Mouse (Mus musculus): Measurements from ENCODE around the gene Pm20d1. TPM values are rescaled to one million over a fixed set of nuclear protein-coding genes. Genes with fewer than 3 reads are reported as not detected.
"Not testable (repeated sequence)": the region's sequence is repeated elsewhere in the genome, so short reads cannot be mapped to it uniquely, and the experiment has no call there.

Gene Pm20d1
- polyA plus RNA-seq, 1 experiment from 2014 or later = 2.6 TPM

DNA sequence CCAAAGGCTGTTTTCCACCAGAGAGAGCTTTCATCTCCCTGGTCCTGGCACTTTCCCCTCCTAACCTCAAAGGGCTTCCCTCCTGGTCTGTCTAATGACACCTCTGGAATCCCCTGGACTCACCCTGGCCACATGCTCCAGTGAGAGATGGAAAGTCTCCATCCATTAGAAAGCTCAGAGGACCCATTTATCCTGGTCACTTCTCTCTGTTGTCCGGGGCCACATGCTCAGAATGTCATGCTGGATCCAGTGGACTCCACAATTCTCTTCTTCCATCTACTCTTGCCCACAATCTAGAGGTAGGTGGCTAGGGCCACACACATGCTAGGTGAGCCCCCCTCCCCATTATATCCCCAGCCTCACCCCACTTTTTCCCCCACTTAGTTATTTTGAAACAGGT, 11.8 kb downstream of the Pm20d1 start:
- Histone ChIP-seq H3K27ac (ENCODE audit: low read length) (no peak overlapping the region), H3K36me3 (ENCODE audit: control insufficient read depth, insufficient read depth) (no peaks in the 10 kb centered on the region), H3K4me1 (ENCODE audit: control insufficient read depth, insufficient read depth, low read length) (no peaks in the 10 kb centered on the region), H3K9me3 (replicated peaks; ENCODE audit: control insufficient read depth, low read length) (no peaks in the 10 kb centered on the region), H3K4me3 (ENCODE audit: low read length) (no peak overlapping the region), H3K4me2 (ENCODE audit: low read depth, low read length) (no peak overlapping the region), H3K27me3 (ENCODE audit: control insufficient read depth, insufficient read depth, low read length) (no peaks in the 10 kb centered on the region), H3K9ac (ENCODE audit: low read length) (no peak overlapping the region)
- 87% methylated on average over 1 of the region's 1 CpGs for WGBS
- no peak for ATAC-seq (replicated peaks; ENCODE audit: extremely low read depth, insufficient read depth, low FRiP score)

DNA sequence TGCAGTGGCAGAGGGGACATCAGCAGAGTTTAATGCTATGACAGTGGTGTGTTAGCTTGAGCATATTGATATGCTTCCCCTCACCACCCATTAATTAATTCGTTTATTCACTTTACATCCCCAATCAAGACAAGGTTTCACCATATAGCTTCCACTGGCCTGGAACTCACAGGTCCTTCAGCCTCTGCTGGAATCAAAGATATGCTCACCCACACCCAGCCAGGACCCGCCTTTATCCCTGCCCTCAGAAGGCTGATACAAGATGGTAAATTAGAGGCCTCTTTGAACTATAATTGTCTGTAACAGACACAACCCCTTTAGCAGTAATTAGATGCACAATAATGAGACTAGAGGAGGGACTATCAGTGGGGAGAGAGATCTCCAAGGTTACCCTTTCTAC, 12.5 kb downstream of the Pm20d1 start:
- Histone ChIP-seq H3K4me3 (ENCODE audit: low read length) (no peak overlapping the region), H3K36me3 (ENCODE audit: control insufficient read depth, insufficient read depth) (no peaks in the 10 kb centered on the region), H3K27ac (ENCODE audit: low read length) (no peak overlapping the region), H3K4me1 (ENCODE audit: control insufficient read depth, insufficient read depth, low read length) (no peaks in the 10 kb centered on the region), H3K9me3 (replicated peaks; ENCODE audit: control insufficient read depth, low read length) (no peaks in the 10 kb centered on the region), H3K9ac (ENCODE audit: low read length) (no peak overlapping the region), H3K27me3 (ENCODE audit: control insufficient read depth, insufficient read depth, low read length) (no peaks in the 10 kb centered on the region), H3K4me2 (ENCODE audit: low read depth, low read length) (no peak overlapping the region)
- no peak for ATAC-seq (replicated peaks; ENCODE audit: extremely low read depth, insufficient read depth, low FRiP score)
- 71% methylated on average over 2 of the region's 2 CpGs for WGBS

DNA sequence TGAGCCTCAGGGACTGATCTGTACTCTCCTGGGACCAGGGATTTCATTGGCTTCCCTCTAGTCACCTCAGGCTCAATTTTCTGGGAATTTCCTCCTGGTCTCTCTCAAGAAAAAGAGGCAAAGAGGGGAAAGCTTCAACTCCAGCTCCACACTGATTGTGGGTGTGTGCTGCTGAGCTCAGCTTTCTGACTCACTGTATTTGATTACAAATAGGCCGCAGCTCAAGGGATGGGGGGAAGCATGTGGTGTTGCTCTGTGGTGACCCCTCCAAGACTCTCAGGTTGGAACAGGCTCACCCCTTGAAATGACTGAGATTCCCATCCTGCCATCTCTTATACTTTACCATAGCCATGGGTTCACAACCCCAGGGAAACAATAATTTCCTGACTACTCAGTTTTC, 14.2 kb downstream of the Pm20d1 start:
- Histone ChIP-seq H3K36me3 (ENCODE audit: control insufficient read depth, insufficient read depth) (no peaks in the 10 kb centered on the region), H3K4me1 (ENCODE audit: control insufficient read depth, insufficient read depth, low read length) (no peaks in the 10 kb centered on the region), H3K4me2 (ENCODE audit: low read depth, low read length) (no peak overlapping the region), H3K9ac (ENCODE audit: low read length) (no peak overlapping the region), H3K9me3 (replicated peaks; ENCODE audit: control insufficient read depth, low read length) (no peaks in the 10 kb centered on the region), H3K4me3 (ENCODE audit: low read length) (no peak overlapping the region), H3K27me3 (ENCODE audit: control insufficient read depth, insufficient read depth, low read length) (no peaks in the 10 kb centered on the region), H3K27ac (ENCODE audit: low read length) (no peak overlapping the region)
- no peak for ATAC-seq (replicated peaks; ENCODE audit: extremely low read depth, insufficient read depth, low FRiP score)
- 75% methylated on average over 1 of the region's 1 CpGs for WGBS

DNA sequence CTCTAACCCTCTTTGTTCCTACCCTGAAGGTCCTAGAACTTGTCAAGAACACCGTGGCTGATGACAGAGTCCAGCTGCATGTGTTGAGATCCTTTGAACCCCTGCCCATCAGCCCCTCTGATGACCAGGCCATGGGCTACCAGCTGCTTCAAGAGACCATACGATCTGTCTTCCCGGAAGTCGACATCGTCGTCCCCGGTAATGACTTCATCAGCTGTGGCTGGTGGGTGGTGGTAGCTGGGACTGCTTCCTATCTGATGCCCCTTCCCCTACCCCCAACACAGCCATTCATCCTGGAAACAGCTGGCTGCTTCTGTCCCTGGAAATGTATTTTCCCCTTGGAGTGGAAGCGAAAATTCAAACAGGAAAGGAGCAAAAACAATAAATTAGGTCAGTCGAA, 14.8 kb downstream of the Pm20d1 start:
- Histone ChIP-seq H3K27ac (ENCODE audit: low read length) (no peak overlapping the region), H3K4me2 (ENCODE audit: low read depth, low read length) (no peak overlapping the region), H3K36me3 (ENCODE audit: control insufficient read depth, insufficient read depth) (no peaks in the 10 kb centered on the region), H3K4me3 (ENCODE audit: low read length) (no peak overlapping the region), H3K27me3 (ENCODE audit: control insufficient read depth, insufficient read depth, low read length) (no peaks in the 10 kb centered on the region), H3K9ac (ENCODE audit: low read length) (no peak overlapping the region), H3K4me1 (ENCODE audit: control insufficient read depth, insufficient read depth, low read length) (no peaks in the 10 kb centered on the region), H3K9me3 (replicated peaks; ENCODE audit: control insufficient read depth, low read length) (no peaks in the 10 kb centered on the region)
- ATAC-seq (replicated peaks; ENCODE audit: extremely low read depth, insufficient read depth, low FRiP score) = no peak
- WGBS = 36% methylated on average over 9 of the region's 9 CpGs

DNA sequence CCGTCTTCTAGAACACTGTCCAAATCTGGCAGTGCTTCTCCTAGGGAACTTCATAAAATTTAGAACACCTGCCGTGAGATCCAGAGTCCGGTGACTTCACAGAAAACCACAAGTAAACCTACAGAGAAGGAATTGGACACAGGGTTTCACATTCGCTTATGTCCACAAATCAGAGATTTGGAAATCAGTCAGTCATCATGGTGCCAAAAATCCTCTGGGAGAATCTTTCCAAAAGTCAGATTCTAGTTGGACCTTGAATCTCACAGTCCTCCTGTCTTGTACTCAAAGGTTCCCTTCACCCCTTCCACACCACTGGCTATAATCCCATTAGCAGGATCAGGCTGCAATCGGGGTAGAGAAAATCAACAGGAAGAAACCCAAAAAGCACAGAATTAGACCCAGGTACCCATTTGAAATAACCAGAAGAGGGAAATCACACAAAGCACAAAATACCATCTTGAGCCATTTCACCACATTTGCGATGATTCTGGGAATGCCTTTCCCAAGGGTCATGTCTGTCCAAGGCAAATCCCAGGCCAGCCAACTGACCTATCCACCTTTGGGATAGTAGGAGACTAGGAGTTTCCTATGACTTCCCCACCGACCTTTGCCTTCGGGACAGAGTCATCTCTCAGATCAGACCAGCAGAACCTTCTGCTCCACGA, 15.6 kb downstream of the Pm20d1 start:
- H3K27ac ChIP-seq (ENCODE audit: low read length) = no peak overlapping the region
- WGBS = 81% methylated on average over 9 of the region's 9 CpGs
- H3K27me3 ChIP-seq (ENCODE audit: control insufficient read depth, insufficient read depth, low read length) = no peaks in the 10 kb centered on the region
- ATAC-seq (replicated peaks; ENCODE audit: extremely low read depth, insufficient read depth, low FRiP score) = no peak
- no peak overlapping the region for H3K4me3 ChIP-seq (ENCODE audit: low read length)
- no peak overlapping the region for H3K4me2 ChIP-seq (ENCODE audit: low read depth, low read length)
- no peak overlapping the region for H3K9ac ChIP-seq (ENCODE audit: low read length)
- no peaks in the 10 kb centered on the region for H3K36me3 ChIP-seq (ENCODE audit: control insufficient read depth, insufficient read depth)
- H3K4me1 ChIP-seq (ENCODE audit: control insufficient read depth, insufficient read depth, low read length) = no peaks in the 10 kb centered on the region
- H3K9me3 ChIP-seq (replicated peaks; ENCODE audit: control insufficient read depth, low read length) = no peaks in the 10 kb centered on the region

DNA sequence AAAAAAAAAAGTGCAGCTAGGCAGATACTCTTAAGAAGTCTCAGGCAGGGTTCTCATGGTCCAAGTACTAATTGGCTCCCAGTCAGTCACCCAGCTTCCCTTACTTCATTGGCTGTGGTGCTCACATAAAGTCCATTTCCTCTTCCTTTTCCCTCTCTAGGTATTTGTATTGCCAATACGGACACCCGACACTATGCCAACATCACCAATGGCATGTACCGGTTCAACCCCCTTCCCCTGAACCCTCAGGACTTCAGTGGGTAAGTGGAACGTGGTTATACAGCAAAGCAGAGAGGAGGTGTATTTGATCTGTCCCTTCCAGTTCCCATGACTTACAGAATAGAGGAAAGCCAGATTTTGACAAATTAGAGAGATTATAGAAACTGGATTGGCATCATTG, 16.6 kb downstream of the Pm20d1 start:
- no peak overlapping the region for H3K4me3 ChIP-seq (ENCODE audit: low read length)
- no peaks in the 10 kb centered on the region for H3K4me1 ChIP-seq (ENCODE audit: control insufficient read depth, insufficient read depth, low read length)
- 89% methylated on average over 4 of the region's 4 CpGs for WGBS
- ATAC-seq (replicated peaks; ENCODE audit: extremely low read depth, insufficient read depth, low FRiP score) = no peak
- no peak overlapping the region for H3K27ac ChIP-seq (ENCODE audit: low read length)
- H3K4me2 ChIP-seq (ENCODE audit: low read depth, low read length) = no peak overlapping the region
- H3K9me3 ChIP-seq (replicated peaks; ENCODE audit: control insufficient read depth, low read length) = no peaks in the 10 kb centered on the region
- no peaks in the 10 kb centered on the region for H3K27me3 ChIP-seq (ENCODE audit: control insufficient read depth, insufficient read depth, low read length)
- no peak overlapping the region for H3K9ac ChIP-seq (ENCODE audit: low read length)
- no peaks in the 10 kb centered on the region for H3K36me3 ChIP-seq (ENCODE audit: control insufficient read depth, insufficient read depth)

DNA sequence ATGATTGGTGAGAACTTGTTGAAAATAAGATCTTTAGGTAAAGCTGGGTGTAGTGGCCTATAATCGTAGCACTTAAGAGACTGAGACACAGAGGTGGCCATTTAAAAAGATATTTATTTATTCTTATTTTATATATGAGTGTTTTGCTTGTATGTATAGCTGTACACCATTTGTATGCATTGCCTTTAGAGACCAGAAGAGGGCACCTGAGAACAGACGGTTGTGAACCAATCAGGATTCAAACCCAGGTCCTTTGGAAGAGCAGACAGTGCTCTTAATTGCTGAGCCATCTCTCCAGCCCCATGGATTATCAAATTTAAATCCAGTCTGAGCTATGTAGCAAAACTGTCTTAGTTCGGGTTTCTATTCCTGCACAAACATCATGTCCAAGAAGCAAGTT, 17.0 kb downstream of the Pm20d1 start:
- Histone ChIP-seq H3K4me2 (ENCODE audit: low read depth, low read length) (no peak overlapping the region), H3K4me3 (ENCODE audit: low read length) (no peak overlapping the region), H3K4me1 (ENCODE audit: control insufficient read depth, insufficient read depth, low read length) (no peaks in the 10 kb centered on the region), H3K9ac (ENCODE audit: low read length) (no peak overlapping the region), H3K27ac (ENCODE audit: low read length) (no peak overlapping the region), H3K9me3 (replicated peaks; ENCODE audit: control insufficient read depth, low read length) (peaks cover under 1% of the 10 kb centered on the region), H3K36me3 (ENCODE audit: control insufficient read depth, insufficient read depth) (no peaks in the 10 kb centered on the region), H3K27me3 (ENCODE audit: control insufficient read depth, insufficient read depth, low read length) (no peaks in the 10 kb centered on the region)
- no peak for ATAC-seq (replicated peaks; ENCODE audit: extremely low read depth, insufficient read depth, low FRiP score)
- 81% methylated on average over 3 of the region's 3 CpGs for WGBS

DNA sequence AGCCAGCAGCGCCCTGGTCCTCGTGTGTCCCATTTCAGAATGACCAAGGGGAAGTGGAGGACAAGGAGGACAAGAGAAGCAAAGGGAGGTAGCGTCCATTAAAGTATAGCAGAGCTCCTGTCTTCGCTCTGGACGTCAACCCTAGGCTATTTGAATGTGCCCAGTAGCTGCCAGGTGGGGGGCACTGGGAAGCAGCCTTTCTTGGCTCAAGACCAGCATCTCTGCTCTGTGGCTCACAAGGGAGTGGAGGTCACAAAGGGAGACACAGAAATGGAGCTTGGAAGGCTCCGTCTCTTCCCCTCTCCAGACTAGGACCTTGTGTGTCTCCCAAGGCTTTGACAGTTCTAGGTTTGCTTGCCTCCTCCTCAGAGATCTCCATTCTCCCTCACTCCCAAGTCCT, 19.7 kb downstream of the Pm20d1 start:
- peaks cover 3% of the 10 kb centered on the region for H3K9me3 ChIP-seq (replicated peaks; ENCODE audit: control insufficient read depth, low read length)
- H3K9ac ChIP-seq (ENCODE audit: low read length) = no peak overlapping the region
- H3K27me3 ChIP-seq (ENCODE audit: control insufficient read depth, insufficient read depth, low read length) = no peaks in the 10 kb centered on the region
- no peaks in the 10 kb centered on the region for H3K4me1 ChIP-seq (ENCODE audit: control insufficient read depth, insufficient read depth, low read length)
- ATAC-seq (replicated peaks; ENCODE audit: extremely low read depth, insufficient read depth, low FRiP score) = no peak
- H3K36me3 ChIP-seq (ENCODE audit: control insufficient read depth, insufficient read depth) = no peaks in the 10 kb centered on the region
- WGBS = 66% methylated on average over 6 of the region's 6 CpGs
- H3K4me3 ChIP-seq (ENCODE audit: low read length) = no peak overlapping the region
- no peak overlapping the region for H3K4me2 ChIP-seq (ENCODE audit: low read depth, low read length)
- no peak overlapping the region for H3K27ac ChIP-seq (ENCODE audit: low read length)

DNA sequence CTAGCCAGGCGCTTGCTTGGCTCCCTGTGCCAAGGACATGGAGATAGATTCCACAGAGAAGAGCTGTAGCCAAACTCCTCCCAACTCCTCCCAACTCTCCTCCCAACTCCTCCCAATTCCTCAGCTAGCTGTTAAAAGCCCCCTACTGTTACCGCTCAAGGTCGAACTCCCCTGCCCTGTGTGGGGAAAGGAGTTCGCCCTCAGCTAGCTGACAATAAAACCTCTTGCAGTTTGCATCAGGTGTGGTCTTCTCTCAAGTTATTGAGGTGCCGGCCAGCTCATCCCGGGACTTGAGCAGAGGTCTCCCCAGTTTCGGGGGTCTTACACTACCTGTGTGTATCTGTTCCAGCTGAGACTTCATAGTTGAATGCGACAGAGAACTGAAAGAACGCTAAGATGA, 23.2 kb downstream of the Pm20d1 start:
- not testable (repeated sequence) for H3K9ac ChIP-seq (ENCODE audit: low read length); H3K4me3 ChIP-seq (ENCODE audit: low read length); H3K27ac ChIP-seq (ENCODE audit: low read length); H3K36me3 ChIP-seq (ENCODE audit: control insufficient read depth, insufficient read depth); H3K4me2 ChIP-seq (ENCODE audit: low read depth, low read length); H3K27me3 ChIP-seq (ENCODE audit: control insufficient read depth, insufficient read depth, low read length); H3K4me1 ChIP-seq (ENCODE audit: control insufficient read depth, insufficient read depth, low read length); ATAC-seq (replicated peaks; ENCODE audit: extremely low read depth, insufficient read depth, low FRiP score); H3K9me3 ChIP-seq (replicated peaks; ENCODE audit: control insufficient read depth, low read length)
- 71% methylated on average over 8 of the region's 9 CpGs for WGBS

Data from heart, embryonic 16.5 days (tissue).